Mouse (Mus musculus): ENCODE data around the gene Sppl3. TPM values are rescaled to one million over a fixed set of nuclear protein-coding genes. Genes with fewer than 3 reads are reported as not detected.
"Not testable (repeated sequence)": the region's sequence is repeated elsewhere in the genome, so short reads cannot be mapped to it uniquely, and the experiment has no call there.

Sppl3 gene
- total RNA-seq, 2 experiments from 2014 or later, result 104 to 106 TPM

GRCm38 (mm10) chr5:115066245-115066644 is 55.3 kb downstream of the Sppl3 start:
- intact Hi-C loops (cut with DNase I), result no loop called here
- no peak for DNase-seq (ENCODE audit: low spot score in 2 of 2)

- intact Hi-C loops (cut with DNase I), result no loop called here
- DNase-seq (ENCODE audit: low spot score in 2 of 2), result no peak
Measured at GRCm38 (mm10) chr5:115068671-115069421, 57.9 kb downstream of the Sppl3 start.

- intact Hi-C loops (cut with DNase I), result no loop called here
- no peak for DNase-seq (ENCODE audit: low spot score in 2 of 2)
Measured at GRCm38 (mm10) chr5:115069611-115070010, 58.7 kb downstream of the Sppl3 start.

GRCm38 (mm10) chr5:115070457-115070856 is 59.5 kb downstream of the Sppl3 start:
- DNase-seq (ENCODE audit: low spot score in 2 of 2), result no peak

GRCm38 (mm10) chr5:115071096-115071901 is 60.4 kb downstream of the Sppl3 start:
- intact Hi-C loops (cut with DNase I), result no loop called here
- DNase-seq (ENCODE audit: low spot score in 2 of 2), result no peak

More at GRCm38 (mm10) chr5:115070457-115070856, 59.5 kb downstream of the Sppl3 start:
- intact Hi-C loops (cut with DNase I), result no loop called here

GRCm38 (mm10) chr5:115072143-115072542 is 61.2 kb downstream of the Sppl3 start:
- DNase-seq (ENCODE audit: low spot score in 2 of 2), result peak; percentile 65 to 77
- intact Hi-C loops (cut with DNase I), result no loop called here

GRCm38 (mm10) chr5:115073306-115073705 is 62.4 kb downstream of the Sppl3 start:
- intact Hi-C loops (cut with DNase I); DNase-seq (ENCODE audit: low spot score in 2 of 2): not testable (repeated sequence)

GRCm38 (mm10) chr5:115074749-115075148 is 63.8 kb downstream of the Sppl3 start:
- intact Hi-C loops (cut with DNase I), result loop anchor here (5.0 kb wide), 1 partner anchor 62 kb away; the partner anchor contains the start of gene Sppl3
- DNase-seq (ENCODE audit: low spot score in 2 of 2), result no peak

- peak; percentile 65 to 68 for DNase-seq (ENCODE audit: low spot score in 2 of 2)
- intact Hi-C loops (cut with DNase I), result loop anchor here (2.0 to 5.0 kb wide), 2 partner anchors 64 to 98 kb away; partner anchors contain the start of gene Sppl3
Measured at GRCm38 (mm10) chr5:115076144-115076901, 65.4 kb downstream of the Sppl3 start.

GRCm38 (mm10) chr5:115081636-115082035 is 70.7 kb downstream of the Sppl3 start:
- intact Hi-C loops (cut with DNase I), result no loop called here
- no peak for DNase-seq (ENCODE audit: low spot score in 2 of 2)

GRCm38 (mm10) chr5:115083492-115083891 is 72.6 kb downstream of the Sppl3 start:
- no peak for DNase-seq (ENCODE audit: low spot score in 2 of 2)
- intact Hi-C loops (cut with DNase I), result no loop called here

- no peak for DNase-seq (ENCODE audit: low spot score in 2 of 2)
- intact Hi-C loops (cut with DNase I), result no loop called here
Measured at GRCm38 (mm10) chr5:115085675-115086074, 74.7 kb downstream of the Sppl3 start.

- no peak for DNase-seq (ENCODE audit: low spot score in 2 of 2)
Measured at GRCm38 (mm10) chr5:115089592-115090268, 78.8 kb downstream of the Sppl3 start.

GRCm38 (mm10) chr5:115091015-115091414 is 80.1 kb downstream of the Sppl3 start:
- no peak for DNase-seq (ENCODE audit: low spot score in 2 of 2)
- intact Hi-C loops (cut with DNase I), result no loop called here

More at GRCm38 (mm10) chr5:115089592-115090268, 78.8 kb downstream of the Sppl3 start:
- intact Hi-C loops (cut with DNase I), result no loop called here

- intact Hi-C loops (cut with DNase I), result no loop called here
Measured at GRCm38 (mm10) chr5:115091776-115092175, 80.8 kb downstream of the Sppl3 start.

GRCm38 (mm10) chr5:115098195-115098594 is 87.3 kb downstream of the Sppl3 start, which contains the start of gene Gm10401:
TSS of gene Gm10401 (minus strand) at chr5:115098295.
- DNase-seq (ENCODE audit: low spot score in 2 of 2), result no peak

More at GRCm38 (mm10) chr5:115091776-115092175, 80.8 kb downstream of the Sppl3 start:
- DNase-seq (ENCODE audit: low spot score in 2 of 2), result no peak

GRCm38 (mm10) chr5:115099530-115099929 is 88.6 kb downstream of the Sppl3 start:
- no peak for DNase-seq (ENCODE audit: low spot score in 2 of 2)
- intact Hi-C loops (cut with DNase I), result no loop called here

More at GRCm38 (mm10) chr5:115098195-115098594, 87.3 kb downstream of the Sppl3 start, which contains the start of gene Gm10401:
- intact Hi-C loops (cut with DNase I), result no loop called here

- DNase-seq (ENCODE audit: low spot score in 2 of 2), result no peak
- intact Hi-C loops (cut with DNase I), result no loop called here
Measured at GRCm38 (mm10) chr5:115099991-115100390, 89.1 kb downstream of the Sppl3 start.

GRCm38 (mm10) chr5:115100473-115100872 is 89.5 kb downstream of the Sppl3 start:
- no peak for DNase-seq (ENCODE audit: low spot score in 2 of 2)
- intact Hi-C loops (cut with DNase I), result no loop called here

Measured in left cerebral cortex, postnatal 14 days (tissue).